Mouse (Mus musculus): ENCODE data around the gene Gm20809. TPM values are rescaled to one million over a fixed set of nuclear protein-coding genes. Genes with fewer than 3 reads are reported as not detected.
"Not testable (repeated sequence)": the region's sequence is repeated elsewhere in the genome, so short reads cannot be mapped to it uniquely, and the experiment has no call there.

The Gm20809 gene
- total RNA-seq (2012; rRNA removed) (not detected in 2 replicates), total RNA-seq (2014; rRNA removed) (not detected in 2 replicates), polyA plus RNA-seq (2012; ENCODE audit: insufficient read length, low read depth) (not detected in 2 replicates)

GRCm38 (mm10) chrY:24454757-24455156 lies at the start of gene Gm20809:
Gm20809 (plus strand) TSS chrY:24455057.
- H3K4me2 ChIP-seq (ENCODE audit: insufficient read depth, low read depth, poor library complexity, severe bottlenecking); H3K4me1 ChIP-seq (ENCODE audit: control insufficient read depth in 1 of 2, insufficient read depth in 2 of 2); H3K9ac ChIP-seq (ENCODE audit: insufficient read depth, low read depth); H3K27me3 ChIP-seq (replicated peaks); DNase-seq (ENCODE audit: extremely low read depth); H3K27ac ChIP-seq (ENCODE audit: insufficient read depth, low read depth); H3K79me2 ChIP-seq (replicated peaks; ENCODE audit: control insufficient read depth, extremely low read depth, insufficient read depth, poor library complexity, severe bottlenecking); in situ Hi-C loops (cut with MboI; ENCODE audit: low pct_ligation_motif_present, low pct_unique_long_range_greater_than_20kb, low sequenced_read_pairs); dilution Hi-C loops (cut with MboI; ENCODE audit: extremely low pct_ligation_motif_present, extremely low pct_unique_long_range_greater_than_20kb, low sequenced_read_pairs); H3K36me3 ChIP-seq (replicated peaks in 1 of 2; ENCODE audit: control insufficient read depth in 1 of 2, insufficient read depth in 1 of 2, low read length in 1 of 2); H3K9me3 ChIP-seq (replicated peaks; ENCODE audit: low read length); H3K4me3 ChIP-seq (replicated peaks in 1 of 3; ENCODE audit: low read depth in 2 of 3, low read length in 2 of 3, poor library complexity in 1 of 3): not testable (repeated sequence)
